Mouse (Mus musculus) lung, postnatal 10 days (tissue): ENCODE measurements around the gene Ccdc141.
"Not testable (repeated sequence)": the region's sequence is repeated elsewhere in the genome, so short reads cannot be mapped to it uniquely, and the experiment has no call there.

ENCODE experiments used
- DNase-seq: peaks from one replicate; pipeline ENCODE4 v3.0.0; 2021

Ccdc141 gene

GRCm38 (mm10) chr2:77042912-77043311, 127.5 kb downstream of the Ccdc141 start:
- no peak for DNase-seq

- DNase-seq = no peak
These were observed 130.8 kb downstream of the Ccdc141 start for GRCm38 (mm10) chr2:77039683-77040082.

DNA sequence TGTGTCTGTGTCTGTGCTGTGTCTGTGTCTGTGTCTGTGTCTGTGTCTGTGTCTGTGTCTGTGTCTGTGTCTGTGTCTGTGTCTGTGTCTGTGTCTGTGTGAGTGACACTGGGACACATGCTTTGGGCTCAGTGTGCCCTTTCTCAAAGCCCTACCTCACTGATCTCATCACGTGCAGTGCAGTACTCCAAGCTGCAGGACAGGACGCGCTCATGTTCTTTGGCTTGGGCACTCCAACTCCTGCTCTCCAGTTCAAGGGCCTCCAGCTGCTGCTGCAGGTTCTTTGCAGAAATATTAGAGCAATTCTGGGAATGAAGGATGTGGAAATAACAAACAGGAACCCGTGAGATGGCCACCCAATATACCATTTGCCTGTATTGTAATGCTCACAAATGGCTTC, 131.2 kb downstream of the Ccdc141 start:
- DNase-seq = peak; percentile 7

DNA sequence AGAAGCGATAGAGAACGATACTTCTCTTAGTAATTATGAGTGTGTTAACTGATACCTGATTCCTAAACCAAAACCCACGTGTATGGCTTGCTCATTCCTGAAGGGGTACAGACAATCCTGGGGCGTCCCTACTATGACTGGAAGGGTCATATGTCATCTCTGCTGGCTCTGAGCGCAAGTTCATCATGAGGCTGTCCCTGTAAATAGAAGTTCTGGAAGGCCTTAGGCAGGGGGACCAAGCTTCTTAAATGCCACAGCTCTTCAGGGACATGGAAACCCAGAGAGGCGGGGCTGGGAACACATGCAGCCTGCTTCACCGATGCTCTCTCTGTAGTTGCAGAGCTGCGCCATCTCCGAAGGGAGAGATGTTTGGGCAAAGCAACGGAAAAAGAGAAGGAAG, 133.2 kb downstream of the Ccdc141 start:
- no peak for DNase-seq

DNA sequence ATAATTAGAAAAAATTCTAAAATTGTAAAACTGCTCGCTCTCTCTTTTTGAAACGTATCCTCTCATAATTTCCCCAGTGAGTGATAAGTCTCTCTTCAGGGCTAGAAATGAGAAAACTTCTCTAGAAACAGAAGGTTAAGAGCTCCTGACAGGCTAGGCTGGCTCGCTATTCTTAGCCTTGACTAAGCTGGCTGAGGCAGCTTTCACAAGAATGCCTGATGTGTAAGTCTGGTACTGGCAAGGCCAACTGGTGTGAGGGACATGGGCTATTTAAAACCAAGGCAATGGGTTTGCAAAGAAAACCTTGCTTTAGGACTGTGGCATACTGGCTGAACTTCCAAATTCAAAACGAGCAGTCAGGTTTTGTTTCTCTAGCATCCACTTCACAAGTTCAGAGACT, 136.3 kb downstream of the Ccdc141 start:
- no peak for DNase-seq

DNA sequence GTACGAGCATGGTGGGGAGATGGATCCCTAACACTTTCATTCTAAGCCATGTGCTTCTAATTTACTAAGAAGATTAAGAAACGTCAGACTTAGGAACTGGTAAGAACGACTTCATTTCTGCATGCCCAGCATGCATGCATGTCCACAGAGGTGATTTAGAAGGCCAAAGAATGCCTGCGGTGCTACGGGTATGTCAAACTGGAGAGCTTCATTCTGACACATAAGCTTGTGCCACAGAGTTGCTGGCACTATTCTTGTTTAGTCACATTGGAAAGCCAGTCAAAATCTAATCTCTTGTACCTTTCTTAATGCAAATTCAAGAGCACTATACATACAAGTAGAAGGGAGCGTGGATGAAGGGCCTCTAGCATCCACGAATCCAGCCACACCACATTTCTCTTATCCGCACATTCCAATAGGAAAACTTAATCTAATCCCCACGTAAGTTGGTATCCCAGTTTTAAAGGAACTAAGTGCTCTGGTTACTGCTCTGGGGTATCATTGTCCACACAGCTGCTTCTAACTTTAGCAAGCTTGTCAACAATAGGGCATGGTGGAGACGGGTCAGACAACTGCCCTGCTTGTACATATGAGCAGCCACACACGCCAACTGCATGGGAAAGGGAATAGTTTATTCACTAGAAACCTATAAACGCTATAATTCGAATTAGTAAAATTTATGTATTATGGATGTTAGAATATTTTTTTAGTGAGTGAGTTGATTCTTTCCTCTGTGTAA, 136.9 kb downstream of the Ccdc141 start:
- no peak for DNase-seq

GRCm38 (mm10) chr2:77020649-77021048, 149.8 kb downstream of the Ccdc141 start:
- no peak for DNase-seq

- no peak for DNase-seq
These were observed 152.7 kb downstream of the Ccdc141 start for GRCm38 (mm10) chr2:77017735-77018134.

DNA sequence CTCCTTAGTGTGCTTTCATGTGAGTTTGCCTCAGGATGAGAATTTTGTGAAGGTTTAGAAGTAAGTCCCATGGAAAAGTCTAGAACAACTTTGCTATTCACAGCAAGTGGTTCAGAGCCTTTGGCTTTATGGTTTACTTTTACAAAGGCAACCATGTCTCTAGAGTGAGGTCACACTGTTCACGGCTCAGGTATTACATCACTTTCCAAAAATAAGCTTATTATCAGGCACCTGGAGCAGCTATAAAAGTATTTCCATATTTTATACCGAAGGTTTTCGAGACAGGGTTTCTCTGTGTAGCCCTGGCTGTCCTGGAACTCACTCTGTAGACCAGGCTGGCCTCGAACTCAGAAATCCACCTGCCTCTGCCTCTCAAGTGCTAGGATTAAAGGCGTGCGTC, 157.0 kb downstream of the Ccdc141 start:
- DNase-seq = not testable (repeated sequence)

GRCm38 (mm10) chr2:77011981-77012380, 158.5 kb downstream of the Ccdc141 start:
- DNase-seq = no peak

GRCm38 (mm10) chr2:77007015-77007414, 163.4 kb downstream of the Ccdc141 start:
- DNase-seq = no peak

DNA sequence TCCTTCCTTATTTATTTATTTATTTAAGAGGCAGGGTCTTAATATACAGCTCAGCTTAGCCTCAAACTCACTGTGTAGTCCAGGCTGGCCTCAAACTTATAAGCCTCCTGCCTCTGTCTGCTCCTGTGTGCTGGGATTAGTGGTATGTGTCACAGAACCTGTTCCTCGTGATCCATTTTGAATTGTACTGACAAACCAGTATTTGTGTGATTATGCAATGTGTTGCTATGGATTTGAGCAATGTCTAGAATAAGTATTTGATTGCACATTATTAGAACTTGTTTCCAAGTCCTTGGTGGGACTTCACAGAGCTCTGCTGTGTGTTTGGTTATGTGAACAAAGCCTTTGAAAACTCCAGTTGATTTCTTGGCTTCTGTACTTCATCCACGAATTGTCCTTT, 167.3 kb downstream of the Ccdc141 start:
- no peak for DNase-seq

GRCm38 (mm10) chr2:76998351-76998750, 172.1 kb downstream of the Ccdc141 start:
- no peak for DNase-seq

GRCm38 (mm10) chr2:76992493-76993201, 177.8 kb downstream of the Ccdc141 start:
- DNase-seq = no peak

DNA sequence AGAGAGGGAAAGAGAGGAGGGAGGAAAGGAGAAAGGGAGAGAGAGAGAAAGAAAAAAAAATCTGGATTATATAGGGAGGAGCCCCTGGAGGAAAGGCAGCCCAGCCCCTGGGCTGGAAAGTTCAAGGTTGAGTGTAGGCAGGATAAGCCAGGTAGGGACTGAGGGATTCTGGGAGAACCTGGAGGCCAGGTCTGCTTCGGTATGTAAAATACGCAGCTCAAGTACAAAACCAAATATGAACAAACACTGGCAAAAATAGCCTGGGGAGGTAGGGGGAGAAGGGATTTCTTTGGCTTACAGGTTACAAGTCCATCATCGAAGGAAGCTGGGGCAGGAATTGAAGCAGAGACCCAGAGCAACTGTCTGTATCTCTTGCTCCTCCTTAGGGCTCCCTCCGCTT, 183.1 kb downstream of the Ccdc141 start:
- no peak for DNase-seq

GRCm38 (mm10) chr2:76984384-76984783, 186.1 kb downstream of the Ccdc141 start:
- DNase-seq = no peak

DNA sequence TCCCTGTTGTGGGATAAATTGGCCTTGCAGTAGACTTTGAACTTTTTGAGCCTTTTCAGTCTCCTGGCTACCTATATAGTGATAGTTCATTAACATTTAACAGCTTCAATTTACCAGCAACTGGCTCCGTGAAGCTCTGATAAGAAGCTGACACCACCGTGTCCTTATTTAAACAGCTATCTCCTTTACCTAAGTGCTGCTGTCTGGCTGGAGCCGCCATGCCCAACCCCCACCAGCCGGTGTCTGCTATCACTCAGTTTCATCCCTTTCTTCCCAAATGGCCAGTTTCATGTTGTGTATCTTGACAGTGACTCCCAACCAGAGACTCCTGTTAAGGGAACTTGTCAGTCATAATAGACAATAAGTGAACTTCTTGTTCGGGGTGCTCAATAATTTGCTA, 186.8 kb downstream of the Ccdc141 start:
- DNase-seq = no peak

DNA sequence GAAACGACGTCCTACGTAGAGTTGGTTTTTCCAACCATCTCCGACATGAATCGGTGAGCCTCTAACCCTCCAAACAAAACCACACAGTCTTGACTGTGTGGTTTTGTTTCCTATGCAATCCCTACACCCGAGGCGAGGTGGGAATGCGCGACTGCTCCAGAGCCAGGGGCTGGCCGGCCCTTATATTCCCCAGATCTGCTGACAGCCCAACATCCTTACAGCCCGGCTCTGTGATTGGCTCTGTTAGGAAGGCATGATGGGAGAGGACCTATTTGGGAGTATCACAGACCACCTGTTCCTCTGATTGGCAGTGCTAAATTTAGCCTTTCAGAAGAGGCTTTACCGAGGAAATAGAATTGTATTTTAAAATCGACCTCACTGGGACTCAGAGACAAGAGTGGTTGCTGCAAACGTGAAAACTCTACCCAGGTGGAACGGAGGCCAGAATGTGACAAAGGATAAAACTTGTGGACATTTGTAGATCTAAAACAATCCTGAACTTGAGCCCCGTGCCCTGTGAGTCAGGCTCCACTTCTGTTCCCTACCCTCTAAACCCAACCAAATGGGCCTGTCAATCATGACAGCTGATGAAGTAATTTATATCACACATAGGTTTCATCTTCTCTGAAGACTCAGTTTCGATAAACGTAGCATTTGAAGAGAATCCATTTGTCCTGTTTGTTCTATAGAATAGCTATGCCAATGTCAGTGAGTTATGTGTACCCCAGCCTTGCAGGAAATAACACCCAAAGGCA, 187.9 kb downstream of the Ccdc141 start, which contains the start of gene Ttn:
Gene Ttn, minus strand, starts transcription at position 157 of the 755 bp plus-strand sequence.
- DNase-seq = no peak

- DNase-seq = no peak
These were observed 188.7 kb downstream of the Ccdc141 start for GRCm38 (mm10) chr2:76981717-76982116.

DNA sequence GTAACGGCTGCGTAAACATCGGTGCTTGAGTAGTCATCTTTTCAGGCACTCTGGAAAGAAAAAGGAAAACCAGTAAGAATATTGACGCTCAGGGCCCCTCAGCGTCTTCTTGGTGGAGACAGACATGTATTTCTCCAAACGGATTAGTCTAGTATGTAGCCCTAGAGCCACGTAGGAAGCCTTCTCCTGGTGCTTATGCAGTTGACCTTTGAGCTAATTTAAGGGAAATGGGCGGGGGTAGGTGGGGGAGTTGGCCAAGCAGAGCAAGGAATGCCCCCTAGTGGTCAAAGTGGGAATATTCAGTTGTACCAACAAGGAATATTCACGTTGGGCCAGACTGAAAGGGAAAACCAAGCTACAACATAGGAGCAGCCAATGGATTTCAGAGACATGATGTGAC, 190.3 kb downstream of the Ccdc141 start:
- peak; percentile 69 for DNase-seq

- DNase-seq = no peak
These were observed 192.8 kb downstream of the Ccdc141 start for GRCm38 (mm10) chr2:76977650-76978049.

DNA sequence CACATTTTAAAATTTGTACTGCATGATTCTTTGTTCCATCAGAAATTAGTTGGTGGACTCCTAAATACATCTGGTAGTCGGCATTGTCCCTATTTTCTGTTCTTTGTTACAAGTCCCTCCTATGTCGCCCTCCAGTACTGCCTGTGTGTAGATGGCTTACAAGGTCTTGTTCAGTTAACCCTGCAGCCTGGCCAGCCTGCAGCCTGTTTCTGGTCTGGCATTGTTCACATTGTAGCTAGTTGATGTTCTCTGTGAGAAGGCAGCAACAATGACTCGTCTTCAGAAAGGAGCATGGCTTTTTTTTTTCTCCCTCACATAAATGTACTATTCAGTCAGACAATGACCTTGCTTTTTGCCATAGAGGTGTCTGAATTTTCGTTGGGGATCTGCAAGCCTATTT, 198.4 kb downstream of the Ccdc141 start:
- no peak for DNase-seq

GRCm38 (mm10) chr2:76971069-76971468, 199.4 kb downstream of the Ccdc141 start:
- DNase-seq = no peak

- DNase-seq = no peak
These were observed 199.8 kb downstream of the Ccdc141 start for GRCm38 (mm10) chr2:76970669-76971068.
